Mouse (Mus musculus) G1E (cell line): ENCODE measurements around the gene Rgs17. TPM values are rescaled to one million over a fixed set of nuclear protein-coding genes. Genes with fewer than 3 reads are reported as not detected.
A peak's percentile ranks its signal among the peaks of the same experiment; 100 is the strongest.

ENCODE experiments used
- ATAC-seq: 2 replicates; pipeline ENCODE4 v1.8.0; 2016; ENCODE audit warnings: mild to moderate bottlenecking; ENCODE audit not compliant: insufficient number of reproducible peaks, poor library complexity, low FRiP score, severe bottlenecking; ENCODE audit errors: extremely low read depth
- DNase-seq: peaks from one replicate; pipeline ENCODE4 v3.0.0; 2012; ENCODE audit warnings: low spot score
- H3K27me3 ChIP-seq: 2 replicates; pipeline ENCODE4 v1.6.1; 2012; ENCODE audit warnings: mild to moderate bottlenecking, low read length, inconsistent platforms; ENCODE audit not compliant: insufficient read depth
- H3K36me3 ChIP-seq: replicated peaks from 2 replicates; pipeline ENCODE3; 2012; ENCODE audit warnings: mild to moderate bottlenecking, inconsistent platforms
- H3K4me1 ChIP-seq: 2 replicates; pipeline ENCODE4 v1.6.1; 2012; ENCODE audit warnings: low read depth, low read length, inconsistent platforms, mixed read lengths; ENCODE audit not compliant: insufficient read depth
- H3K4me3 ChIP-seq: 2 replicates; pipeline ENCODE4 v1.5.1; 2012; ENCODE audit warnings: low read depth, mild to moderate bottlenecking, inconsistent platforms, low read length, moderate library complexity, mixed read lengths
- H3K9me3 ChIP-seq: replicated peaks from 2 replicates; pipeline ENCODE4 v1.6.1; 2012; ENCODE audit warnings: inconsistent platforms
- CTCF ChIP-seq: IDR thresholded peaks from 2 replicates; pipeline ENCODE4 v1.5.1; 2012; ENCODE audit warnings: low read depth, low read length, inconsistent platforms, mixed read lengths
- GATA1 ChIP-seq: IDR thresholded peaks from 2 replicates; pipeline ENCODE4 v1.6.1; 2012; ENCODE audit warnings: borderline replicate concordance, low read length, inconsistent platforms, mixed read lengths
- GATA2 ChIP-seq: IDR thresholded peaks from 2 replicates; pipeline ENCODE4 v1.6.1; 2012; ENCODE audit warnings: low read depth, low read length, inconsistent platforms, borderline replicate concordance
- POLR2AphosphoS5 ChIP-seq: IDR thresholded peaks from 2 replicates; pipeline ENCODE4 v1.6.1; 2012; ENCODE audit warnings: low read depth, low read length, inconsistent platforms; ENCODE audit not compliant: insufficient replicate concordance
- TAL1 ChIP-seq: conservative IDR thresholded peaks from 2 replicates; pipeline ENCODE4 v1.6.1; 2012; ENCODE audit warnings: low read depth, low read length, inconsistent platforms, mixed read lengths
- polyA plus RNA-seq: library from polyadenylated mRNA; stranded (reverse); fragments of >175 nt; gene quantifications from 2 replicates; pipeline ENCODE4 v1.2.3, GENCODE M21; 2012
- total RNA-seq, 2 experiments: library from RNA; stranded (forward) in 1 of 2; stranded (reverse) in 1 of 2; fragments of 200-1000 nt in 1 of 2; fragments of >200 nt in 1 of 2; fragmentation: Nextera tagmentation in 1 of 2; gene quantifications; 2 replicates each; pipeline ENCODE4 v1.2.3; 2014 to 2017

Rgs17 gene
- total and polyA plus RNA-seq, 3 experiments, result 0.05 TPM; not detected in 2

DNA sequence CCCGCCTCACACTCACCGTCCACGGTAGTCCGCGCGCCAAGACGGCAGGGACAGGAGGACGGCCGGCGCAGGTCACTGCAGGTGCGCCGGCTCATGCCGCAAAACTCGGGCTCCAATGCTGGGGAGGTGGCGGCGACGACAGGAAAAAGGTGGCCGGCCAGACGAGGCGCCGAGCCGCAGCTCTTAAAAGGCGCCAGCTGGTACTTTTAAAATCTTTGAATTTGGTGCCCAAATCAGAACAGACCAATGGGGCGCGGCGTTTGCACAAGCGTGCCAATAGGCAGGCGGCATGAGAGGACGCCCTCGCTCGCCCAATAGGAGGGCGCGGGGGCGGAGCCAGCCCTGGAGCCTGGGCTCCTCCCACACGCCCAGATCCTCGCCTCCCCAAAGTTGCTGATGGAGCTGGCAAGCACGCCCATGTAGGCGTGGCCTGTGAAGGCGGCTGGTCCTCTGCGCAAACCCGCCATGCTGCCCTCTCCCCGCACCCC lies 116.9 kb downstream of the Rgs17 start, which contains the start of gene Fbxo5:
Gene Fbxo5, minus strand, starts transcription at position 358 of the 488 bp plus-strand sequence.
- no peaks in the 10 kb centered on the region for H3K9me3 ChIP-seq
- no peak for TF ChIP-seq POLR2AphosphoS5
- TF ChIP-seq GATA2, result no peak
- TF ChIP-seq TAL1, result no peak
- TF ChIP-seq CTCF, result no peak
- TF ChIP-seq GATA1, result no peak
- ATAC-seq (peak; percentile 80), DNase-seq (peak; percentile 95)
- H3K4me1 ChIP-seq, result peaks cover 41% of the 10 kb centered on the region
- H3K36me3 ChIP-seq, result peaks cover 27% of the 10 kb centered on the region
- H3K27me3 ChIP-seq, result no peaks in the 10 kb centered on the region
- peak within 1 kb of the TSS; percentile 94 for H3K4me3 ChIP-seq

DNA sequence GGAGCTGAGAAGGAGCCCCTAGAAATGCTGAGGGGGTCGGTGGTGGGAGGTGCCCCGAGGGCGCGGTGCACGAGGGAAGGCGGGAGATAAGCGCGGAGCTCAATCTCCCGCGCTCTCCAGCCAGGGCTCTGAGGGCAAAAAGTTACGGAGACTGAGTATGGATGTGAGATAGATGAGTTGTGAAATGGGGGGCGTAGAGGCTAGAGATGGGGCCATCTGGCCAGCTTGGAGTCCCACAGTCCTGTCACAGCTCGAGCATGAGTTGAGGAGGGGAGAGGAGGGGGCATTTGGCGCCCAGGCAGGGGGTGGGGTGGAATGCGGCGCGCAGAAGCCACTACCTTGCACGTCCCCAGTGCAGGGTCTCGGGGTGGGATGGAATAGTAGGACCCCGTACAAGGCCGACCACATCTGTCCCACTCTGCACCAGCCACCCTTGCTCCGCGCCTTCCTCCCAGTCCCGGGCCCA lies 117.5 kb downstream of the Rgs17 start:
- peaks cover 44% of the 10 kb centered on the region for H3K4me1 ChIP-seq
- no peak for TF ChIP-seq GATA2
- TF ChIP-seq GATA1, result no peak
- no peak for TF ChIP-seq CTCF
- no peak for TF ChIP-seq POLR2AphosphoS5
- no peak for TF ChIP-seq TAL1
- DNase-seq (no peak), ATAC-seq (no peak)
- H3K36me3 ChIP-seq, result peaks cover 33% of the 10 kb centered on the region
- no peaks in the 10 kb centered on the region for H3K9me3 ChIP-seq
- H3K27me3 ChIP-seq, result no peaks in the 10 kb centered on the region
- H3K4me3 ChIP-seq, result peak overlapping the region; percentile 94

GRCm38 (mm10) chr10:5803739-5804138 lies 118.5 kb downstream of the Rgs17 start:
- ATAC-seq (no peak), DNase-seq (no peak)
- no peaks in the 10 kb centered on the region for H3K27me3 ChIP-seq
- TF ChIP-seq TAL1 (no peak), CTCF (no peak), GATA2 (no peak), POLR2AphosphoS5 (no peak), GATA1 (no peak)
- H3K36me3 ChIP-seq, result peaks cover 36% of the 10 kb centered on the region
- no peaks in the 10 kb centered on the region for H3K9me3 ChIP-seq
- peaks cover 44% of the 10 kb centered on the region for H3K4me1 ChIP-seq
- peak overlapping the region; percentile 94 for H3K4me3 ChIP-seq

DNA sequence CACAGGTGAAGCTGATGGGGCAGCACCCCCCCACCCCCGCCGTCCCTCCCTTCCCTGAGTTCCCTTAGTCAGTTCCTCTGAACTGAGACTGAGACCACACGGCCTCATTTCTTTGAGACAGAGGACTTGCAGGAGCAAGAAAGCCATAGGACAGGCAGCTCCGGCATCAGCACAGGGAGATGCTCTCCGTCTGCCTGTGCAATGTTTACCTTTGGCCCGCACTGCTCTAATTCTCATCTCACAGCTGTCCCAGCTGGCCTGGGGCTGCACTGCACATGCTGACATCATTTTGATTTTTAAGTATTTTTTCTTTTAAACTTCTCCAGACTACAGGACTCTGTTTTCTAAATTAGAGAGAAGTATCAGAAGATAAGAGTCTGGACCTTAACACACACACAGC lies 119.3 kb downstream of the Rgs17 start:
- DNase-seq (no peak), ATAC-seq (no peak)
- H3K4me1 ChIP-seq, result peaks cover 42% of the 10 kb centered on the region
- TF ChIP-seq GATA1 (no peak), POLR2AphosphoS5 (no peak), CTCF (no peak), TAL1 (no peak)
- no peaks in the 10 kb centered on the region for H3K9me3 ChIP-seq
- H3K4me3 ChIP-seq, result peak overlapping the region; percentile 94
- H3K36me3 ChIP-seq, result peaks cover 45% of the 10 kb centered on the region
- no peaks in the 10 kb centered on the region for H3K27me3 ChIP-seq

DNA sequence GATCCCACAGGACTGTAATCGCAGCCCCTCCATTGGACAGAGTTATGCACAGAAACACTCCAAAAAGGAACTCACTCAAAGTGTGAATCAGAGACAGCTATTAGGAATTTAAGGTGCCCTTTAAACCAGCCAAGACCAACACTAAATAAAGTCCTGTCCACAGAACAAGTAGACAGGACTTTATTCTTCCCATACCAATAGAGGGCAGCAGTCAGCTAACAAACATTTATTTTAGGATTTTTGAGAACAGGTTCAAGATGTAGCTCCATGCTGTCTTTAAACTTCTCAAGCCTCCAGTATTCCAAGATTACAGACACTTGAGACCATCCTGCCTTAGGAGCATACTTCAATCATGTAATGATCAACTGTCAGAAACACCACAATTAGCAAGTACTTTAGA lies 121.7 kb downstream of the Rgs17 start:
- H3K36me3 ChIP-seq, result peaks cover 51% of the 10 kb centered on the region
- TF ChIP-seq TAL1, result no peak
- TF ChIP-seq POLR2AphosphoS5, result no peak
- TF ChIP-seq CTCF, result no peak
- no peak for TF ChIP-seq GATA1
- TF ChIP-seq GATA2, result no peak
- H3K4me3 ChIP-seq, result no peak overlapping the region
- peaks cover 26% of the 10 kb centered on the region for H3K4me1 ChIP-seq
- no peak for DNase-seq
- no peaks in the 10 kb centered on the region for H3K9me3 ChIP-seq
- ATAC-seq, result no peak
- no peaks in the 10 kb centered on the region for H3K27me3 ChIP-seq

DNA sequence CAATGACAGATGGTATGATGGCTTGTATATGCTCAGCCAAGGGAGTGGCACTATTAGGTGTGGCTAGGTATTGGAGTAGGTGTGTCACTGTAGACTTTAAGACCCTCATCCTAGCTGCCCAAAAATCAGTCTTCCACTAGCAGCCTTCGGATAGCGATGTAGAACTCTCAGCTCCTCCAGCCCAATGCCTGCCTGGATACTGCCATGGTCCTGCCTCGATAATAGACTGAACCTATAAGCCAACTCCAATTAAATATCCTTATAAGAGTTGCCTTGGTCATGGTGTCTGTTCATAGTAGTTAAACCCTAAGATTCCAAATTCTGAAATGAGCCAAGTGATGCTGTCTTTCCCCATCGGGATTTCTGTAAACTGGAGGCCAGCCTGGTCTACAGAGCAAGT lies 124.1 kb downstream of the Rgs17 start:
- peaks cover 51% of the 10 kb centered on the region for H3K36me3 ChIP-seq
- peaks cover 26% of the 10 kb centered on the region for H3K4me1 ChIP-seq
- DNase-seq, result no peak
- ATAC-seq, result no peak
- no peak overlapping the region for H3K4me3 ChIP-seq
- peaks cover 4% of the 10 kb centered on the region for H3K27me3 ChIP-seq
- H3K9me3 ChIP-seq, result no peaks in the 10 kb centered on the region
- TF ChIP-seq TAL1 (no peak), GATA1 (no peak), GATA2 (no peak), CTCF (no peak), POLR2AphosphoS5 (no peak; the same call in 1 of the 2 replicates)

GRCm38 (mm10) chr10:5790657-5791056 lies 131.5 kb downstream of the Rgs17 start:
- no peak for DNase-seq
- no peak for ATAC-seq
- Histone ChIP-seq H3K4me1 (no peaks in the 10 kb centered on the region), H3K36me3 (no peaks in the 10 kb centered on the region), H3K27me3 (peaks cover 20% of the 10 kb centered on the region), H3K9me3 (no peaks in the 10 kb centered on the region), H3K4me3 (no peak overlapping the region)
- TF ChIP-seq CTCF, result no peak
- TF ChIP-seq GATA1, result no peak
- no peak for TF ChIP-seq TAL1
- TF ChIP-seq POLR2AphosphoS5, result no peak
- no peak for TF ChIP-seq GATA2
